Mouse (Mus musculus) ES-Bruce4 (cell line): ENCODE data around the gene Myt1l. TPM values are rescaled to one million over a fixed set of nuclear protein-coding genes. Genes with fewer than 3 reads are reported as not detected.

Experiments used
- H3K27ac ChIP-seq: 2 replicates; pipeline ENCODE4 v1.5.1; 2012; ENCODE audit warnings: low read length, inconsistent platforms; ENCODE audit not compliant: insufficient read depth
- H3K27me3 ChIP-seq: 2 replicates; pipeline ENCODE4 v1.6.1; 2012; ENCODE audit warnings: mild to moderate bottlenecking, low read length, inconsistent platforms; ENCODE audit not compliant: control insufficient read depth, poor library complexity, insufficient read depth, severe bottlenecking
- H3K36me3 ChIP-seq: 2 replicates; pipeline ENCODE4 v1.6.1; 2012; ENCODE audit warnings: inconsistent platforms, mild to moderate bottlenecking, low read length, moderate library complexity; ENCODE audit not compliant: control insufficient read depth, poor library complexity, insufficient read depth, severe bottlenecking
- H3K4me1 ChIP-seq: one replicate; pipeline ENCODE4 v1.8.1; 2011; ENCODE audit warnings: low read length; ENCODE audit not compliant: control insufficient read depth, insufficient read depth
- H3K4me3 ChIP-seq: 2 replicates; pipeline ENCODE4 v1.5.1; 2011; ENCODE audit warnings: low read depth, mild to moderate bottlenecking, low read length
- H3K9ac ChIP-seq: 2 replicates; pipeline ENCODE4 v1.6.1; 2012; ENCODE audit warnings: low read depth, mild to moderate bottlenecking, inconsistent platforms; ENCODE audit not compliant: poor library complexity, severe bottlenecking
- H3K9me3 ChIP-seq: replicated peaks from 2 replicates; pipeline ENCODE4 v1.6.1; 2012; ENCODE audit warnings: mild to moderate bottlenecking, low read length, inconsistent platforms; ENCODE audit not compliant: control insufficient read depth, poor library complexity, insufficient read depth, severe bottlenecking
- CTCF ChIP-seq: IDR thresholded peaks from one replicate; pipeline ENCODE4 v1.8.1; 2011; ENCODE audit warnings: low read depth, low read length
- EP300 ChIP-seq: IDR thresholded peaks from 2 replicates; pipeline ENCODE4 v1.6.1; 2011; ENCODE audit warnings: low read depth, low read length; ENCODE audit not compliant: insufficient read depth
- POLR2A ChIP-seq: IDR thresholded peaks from one replicate; pipeline ENCODE4 v1.8.1; 2011; ENCODE audit warnings: low read length; ENCODE audit not compliant: insufficient read depth
- polyA plus RNA-seq: library from polyadenylated mRNA; stranded (reverse); fragments of >200 nt; gene quantifications from 2 replicates; pipeline ENCODE4 v1.2.4, GENCODE M21; 2011; ENCODE audit warnings: low read depth; ENCODE audit not compliant: missing spikeins, insufficient read depth, insufficient read length

Myt1l gene
- polyA plus RNA-seq, 1 experiment: not detected

DNA sequence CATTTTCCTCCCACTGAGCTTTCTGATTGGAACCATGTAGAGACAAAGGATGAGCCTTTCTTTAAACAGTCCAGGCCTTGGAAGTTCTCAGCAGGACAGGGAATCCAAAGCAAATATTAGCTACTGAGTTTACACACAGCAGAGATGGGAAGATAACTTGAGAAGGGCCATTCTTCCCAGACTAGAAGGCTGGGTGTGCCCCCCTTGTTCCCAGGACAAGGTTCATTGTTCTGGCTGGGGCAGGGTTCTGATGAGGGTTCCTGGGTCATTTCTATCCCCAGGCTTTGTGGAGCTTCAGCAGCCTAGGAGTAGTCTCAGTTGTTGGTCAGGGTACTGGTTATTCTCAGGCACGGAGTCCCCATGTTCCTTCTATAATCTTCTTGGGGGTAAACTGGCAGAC lies 432.9 kb downstream of the Myt1l start:
- TF ChIP-seq CTCF: no peak
- TF ChIP-seq EP300: no peak
- no peak for TF ChIP-seq POLR2A
- Histone ChIP-seq H3K36me3 (no peaks in the 10 kb centered on the region), H3K27me3 (no peaks in the 10 kb centered on the region), H3K4me1 (no peaks in the 10 kb centered on the region), H3K9ac (no peak overlapping the region), H3K9me3 (no peaks in the 10 kb centered on the region), H3K4me3 (no peak overlapping the region), H3K27ac (no peak overlapping the region)

GRCm38 (mm10) chr12:29965016-29965415 lies 436.8 kb downstream of the Myt1l start:
- H3K36me3 ChIP-seq: no peaks in the 10 kb centered on the region
- no peak overlapping the region for H3K4me3 ChIP-seq
- no peak overlapping the region for H3K9ac ChIP-seq
- no peaks in the 10 kb centered on the region for H3K27me3 ChIP-seq
- no peak overlapping the region for H3K27ac ChIP-seq
- H3K9me3 ChIP-seq: no peaks in the 10 kb centered on the region
- TF ChIP-seq EP300 (no peak), POLR2A (no peak), CTCF (no peak)
- no peaks in the 10 kb centered on the region for H3K4me1 ChIP-seq

DNA sequence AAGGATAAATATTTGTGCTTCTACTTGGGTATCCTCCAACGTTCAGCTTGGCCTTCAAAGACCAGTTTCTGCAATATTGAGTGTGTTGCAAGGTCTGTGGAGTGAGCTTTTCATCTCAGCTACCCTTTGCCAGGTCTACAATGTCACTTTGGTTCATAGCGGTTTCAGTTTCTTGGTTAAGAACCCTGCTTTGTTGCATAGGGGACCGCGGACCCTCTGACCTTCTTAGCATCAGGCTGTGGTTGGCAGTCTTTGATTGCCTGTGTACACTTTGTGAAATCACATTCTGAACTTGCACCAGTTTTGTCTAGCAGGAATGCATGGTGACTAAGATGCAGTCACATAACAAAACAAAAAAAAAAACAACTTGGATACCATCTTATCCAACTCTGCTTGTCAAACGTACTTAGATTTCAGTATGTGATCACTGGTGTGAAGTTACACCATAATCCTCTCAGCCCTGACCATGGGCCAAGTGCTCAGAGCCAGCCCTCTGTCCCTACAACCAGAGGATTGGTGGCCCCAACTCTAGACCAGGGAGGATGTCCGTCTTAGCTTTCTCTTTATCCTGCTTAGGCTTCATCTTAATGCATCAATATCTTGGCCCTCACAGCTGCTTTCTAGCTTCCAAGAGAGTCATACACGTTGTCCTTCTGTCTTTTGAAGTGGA lies 443.7 kb downstream of the Myt1l start:
- Histone ChIP-seq H3K27me3 (no peaks in the 10 kb centered on the region), H3K9me3 (no peaks in the 10 kb centered on the region), H3K36me3 (no peaks in the 10 kb centered on the region), H3K4me1 (no peaks in the 10 kb centered on the region), H3K9ac (no peak overlapping the region), H3K27ac (no peak overlapping the region), H3K4me3 (no peak overlapping the region)
- TF ChIP-seq EP300: no peak
- no peak for TF ChIP-seq CTCF
- TF ChIP-seq POLR2A: no peak

DNA sequence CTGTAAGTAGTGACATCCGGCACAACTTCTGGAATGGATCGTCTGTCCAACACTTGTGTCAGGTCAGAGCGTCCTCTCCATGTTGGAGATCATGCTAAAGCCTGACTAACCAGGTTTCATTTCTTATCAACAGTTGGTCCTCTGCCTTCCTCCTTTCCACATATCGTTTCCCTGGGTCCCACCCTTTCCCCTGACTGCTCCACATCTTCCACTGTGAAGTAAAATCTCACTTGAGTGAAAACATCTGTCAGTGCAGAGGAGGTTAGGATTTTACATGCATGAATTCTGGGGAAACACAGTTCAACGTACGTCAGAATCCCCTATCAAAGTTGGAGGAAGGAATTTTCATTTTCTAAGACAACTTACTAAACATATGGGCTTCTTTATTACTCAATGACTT lies 444.3 kb downstream of the Myt1l start:
- Histone ChIP-seq H3K9me3 (no peaks in the 10 kb centered on the region), H3K27me3 (no peaks in the 10 kb centered on the region), H3K27ac (no peak overlapping the region), H3K36me3 (no peaks in the 10 kb centered on the region), H3K4me1 (no peaks in the 10 kb centered on the region), H3K4me3 (no peak overlapping the region), H3K9ac (no peak overlapping the region)
- TF ChIP-seq EP300 (no peak), CTCF (no peak), POLR2A (no peak)
